Mouse (Mus musculus) kidney, adult 8-10 months (tissue): ENCODE results near the gene Tmem41a.

Experiments
- DNase-seq, 2 experiments: peaks; one replicate each; pipeline ENCODE4 v3.0.0; 2022

Tmem41a gene

GRCm38 (mm10) chr16:21893890-21894289 is 53.5 kb downstream of the Tmem41a start:
- no peak for DNase-seq

GRCm38 (mm10) chr16:21887601-21888000 is 59.8 kb downstream of the Tmem41a start:
- no peak for DNase-seq
